33 mouse cellular contexts compared by ENCODE assay signal in the genomic region with DNA sequence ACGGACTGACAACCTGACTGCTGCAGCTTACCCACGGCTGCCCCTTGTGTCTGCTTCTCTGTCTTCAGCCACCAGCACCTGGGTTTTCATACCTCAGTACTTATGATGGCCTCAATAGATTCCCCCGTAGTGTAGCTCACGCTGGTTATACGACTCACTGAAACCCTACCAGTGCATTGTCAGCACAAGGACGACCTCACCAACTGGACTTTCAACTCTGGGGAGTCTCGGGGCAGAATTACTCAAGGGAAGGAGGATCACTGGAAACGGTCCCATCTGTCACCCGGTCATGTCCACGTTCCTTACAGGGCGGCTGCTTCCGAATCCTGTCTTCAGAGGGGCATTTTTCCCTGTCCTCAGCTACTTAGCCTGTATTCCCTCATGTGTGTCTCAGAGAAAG. TPM values are rescaled to one million over a fixed set of nuclear protein-coding genes. Genes with fewer than 3 reads are reported as not detected.
A peak's percentile ranks its signal among the peaks of the same experiment; 100 is the strongest.
DNase-seq lines count a peak whose midpoint lies in the region; ATAC-seq and TF ChIP-seq lines count a peak whose summit lies in the region.
"Had no signal": no experiment of that assay in that cellular context is flagged by ENCODE, and none has a peak within 500 bp of the region (broad histone marks: within the 10 kb centered on the region; RNA-seq: fewer than 3 reads in every experiment).

No protein-coding gene starts in this region.

- peak; percentile 94 for DNase-seq in kidney, adult 2 months
- peak; percentile 94 for DNase-seq in kidney, adult 9 months
- DNase-seq in limb, embryonic 10.5 days (ENCODE audit: low spot score) = no peak
- no peak for DNase-seq in cerebellum, postnatal 10 days
- DNase-seq: adrenal gland, postnatal 14 days; cerebellum, adult 11-12 months; cerebellum, adult 9-11 months; gastrocnemius, postnatal 25 days; heart, adult 11 months; heart, postnatal 36 days; layer of hippocampus, adult 9-11 months; liver, embryonic 13.5 days; lung, adult 2 months; lung, postnatal 10 days; retina, postnatal 1 day; right cerebral cortex, postnatal 25 days; spleen, adult 18-20 months; thymus, postnatal 25 days had no signal

- no peaks in the 10 kb centered on the region; the same call in 1 of the 2 replicates for H3K36me3 ChIP-seq in kidney, adult 2 months (ENCODE audit: control insufficient read depth, insufficient read depth, low read length)
- peaks cover 24% of the 10 kb centered on the region for H3K36me3 ChIP-seq in kidney, embryonic 16.5 days (ENCODE audit: insufficient read depth, low read length)
- H3K36me3 ChIP-seq in intestine, embryonic 15.5 days = peaks cover 23% of the 10 kb centered on the region
- peaks cover 64% of the 10 kb centered on the region for H3K36me3 ChIP-seq in small intestine, adult 2 months (ENCODE audit: control insufficient read depth, insufficient read depth, low read length)
- peaks cover 84% of the 10 kb centered on the region for H3K36me3 ChIP-seq in limb, embryonic 10.5 days

- no peak overlapping the region for H3K9ac ChIP-seq in kidney, embryonic 16.5 days (replicated peaks; ENCODE audit: low read length)
- H3K9ac ChIP-seq in intestine, embryonic 15.5 days = no peak overlapping the region
- H3K9ac ChIP-seq: embryonic facial prominence, embryonic 13.5 days; forebrain, embryonic 15.5 days; hindbrain, embryonic 12.5 days; limb, embryonic 12.5 days; liver, embryonic 13.5 days; midbrain, embryonic 15.5 days; neural tube, embryonic 15.5 days had no signal

- ATAC-seq in kidney, embryonic 16.5 days (ENCODE audit: low FRiP score, low TSS enrichment) = no peak
- ATAC-seq in intestine, embryonic 15.5 days = peak; percentile 16; the same call in 1 of the 2 replicates
- ATAC-seq: forebrain, embryonic 15.5 days; hindbrain, postnatal 0 days; midbrain, embryonic 15.5 days; Patski had no signal

- no peaks in the 10 kb centered on the region for H3K9me3 ChIP-seq in kidney, embryonic 16.5 days (ENCODE audit: low read length)
- no peaks in the 10 kb centered on the region for H3K9me3 ChIP-seq in intestine, embryonic 15.5 days
- H3K9me3 ChIP-seq in limb, embryonic 10.5 days (replicated peaks) = no peaks in the 10 kb centered on the region
- H3K9me3 ChIP-seq: embryonic facial prominence, embryonic 13.5 days; forebrain, embryonic 10.5 days; forebrain, embryonic 15.5 days; hindbrain, embryonic 12.5 days; limb, embryonic 12.5 days; liver, embryonic 13.5 days; midbrain, embryonic 10.5 days; midbrain, embryonic 15.5 days; neural tube, embryonic 15.5 days had no signal

- 49% methylated on average over 12 of the region's 12 CpGs for WGBS in kidney, adult 2 months
- WGBS in kidney, embryonic 16.5 days = 75% methylated on average over 12 of the region's 12 CpGs
- 70% methylated on average over 12 of the region's 12 CpGs for WGBS in intestine, embryonic 15.5 days
- 57% methylated on average over 12 of the region's 12 CpGs for WGBS in small intestine, adult 2 months
- 92% methylated on average over 12 of the region's 12 CpGs for WGBS in limb, embryonic 10.5 days

- no peak for TF ChIP-seq CTCF in kidney, adult 2 months (conservative IDR thresholded peaks at IDR 0.05; ENCODE audit: insufficient read depth, insufficient read length, low read depth, low read length)
- no peak for TF ChIP-seq CTCF in small intestine, adult 2 months (IDR thresholded peaks at IDR 0.05; ENCODE audit: extremely low read depth, insufficient read length, insufficient replicate concordance, low read depth, low read length)

- H3K27me3 ChIP-seq in kidney, adult 2 months (replicated peaks; ENCODE audit: control insufficient read depth, insufficient read depth, low read length) = no peaks in the 10 kb centered on the region
- no peaks in the 10 kb centered on the region for H3K27me3 ChIP-seq in kidney, embryonic 16.5 days (ENCODE audit: insufficient read depth, low read length)
- H3K27me3 ChIP-seq in intestine, embryonic 15.5 days (replicated peaks) = no peaks in the 10 kb centered on the region
- no peaks in the 10 kb centered on the region for H3K27me3 ChIP-seq in small intestine, adult 2 months (ENCODE audit: control insufficient read depth, insufficient read depth, low read length)
- H3K27me3 ChIP-seq in limb, embryonic 10.5 days (ENCODE audit: low read depth, poor library complexity, severe bottlenecking) = no peaks in the 10 kb centered on the region
- H3K27me3 ChIP-seq: embryonic facial prominence, embryonic 13.5 days; forebrain, embryonic 15.5 days; hindbrain, embryonic 12.5 days; limb, embryonic 12.5 days; liver, embryonic 13.5 days; midbrain, embryonic 15.5 days; neural tube, embryonic 15.5 days; Patski had no signal

- no peak for TF ChIP-seq POLR2A in kidney, adult 2 months (IDR thresholded peaks at IDR 0.05; ENCODE audit: low read depth, low read length)
- TF ChIP-seq POLR2A in small intestine, adult 2 months (IDR thresholded peaks at IDR 0.05; ENCODE audit: low read depth, low read length) = no peak

- no peak overlapping the region for H3K4me2 ChIP-seq in kidney, embryonic 16.5 days (replicated peaks; ENCODE audit: low read depth, low read length)
- no peak overlapping the region for H3K4me2 ChIP-seq in intestine, embryonic 15.5 days (replicated peaks)
- H3K4me2 ChIP-seq: embryonic facial prominence, embryonic 13.5 days; forebrain, embryonic 15.5 days; heart, embryonic 11.5 days; hindbrain, embryonic 12.5 days; limb, embryonic 12.5 days; liver, embryonic 13.5 days; midbrain, embryonic 15.5 days; neural tube, embryonic 15.5 days had no signal

- no peak overlapping the region for H3K4me3 ChIP-seq in kidney, adult 2 months (ENCODE audit: insufficient read depth, low read depth, low read length)
- H3K4me3 ChIP-seq in kidney, embryonic 16.5 days (ENCODE audit: low read length) = no peak overlapping the region
- H3K4me3 ChIP-seq in intestine, embryonic 15.5 days (replicated peaks) = no peak overlapping the region
- peak overlapping the region; percentile 50 for H3K4me3 ChIP-seq in small intestine, adult 2 months (ENCODE audit: low read depth, low read length)
- no peak overlapping the region for H3K4me3 ChIP-seq in limb, embryonic 10.5 days
- H3K4me3 ChIP-seq: embryonic facial prominence, embryonic 13.5 days; forebrain, embryonic 10.5 days; forebrain, embryonic 15.5 days; hindbrain, embryonic 12.5 days; limb, embryonic 12.5 days; liver, embryonic 13.5 days; midbrain, embryonic 10.5 days; midbrain, embryonic 15.5 days; neural tube, embryonic 15.5 days had no signal

- peaks cover 34% of the 10 kb centered on the region; the same call in 1 of the 2 replicates for H3K4me1 ChIP-seq in kidney, adult 2 months (ENCODE audit: control insufficient read depth, insufficient read depth, low read length)
- H3K4me1 ChIP-seq in kidney, embryonic 16.5 days (ENCODE audit: insufficient read depth, low read length) = peaks cover 16% of the 10 kb centered on the region
- peaks cover 12% of the 10 kb centered on the region for H3K4me1 ChIP-seq in intestine, embryonic 15.5 days (replicated peaks)
- peaks cover 30% of the 10 kb centered on the region for H3K4me1 ChIP-seq in small intestine, adult 2 months (ENCODE audit: control insufficient read depth, insufficient read depth, insufficient read length, low read length)
- H3K4me1 ChIP-seq in limb, embryonic 10.5 days = no peaks in the 10 kb centered on the region
- H3K4me1 ChIP-seq: embryonic facial prominence, embryonic 13.5 days; forebrain, embryonic 10.5 days; forebrain, embryonic 15.5 days; limb, embryonic 12.5 days; midbrain, embryonic 10.5 days; midbrain, embryonic 15.5 days; neural tube, embryonic 15.5 days had no signal

- peak overlapping the region; percentile 94 for H3K27ac ChIP-seq in kidney, adult 2 months (ENCODE audit: insufficient read depth, low read depth, low read length)
- H3K27ac ChIP-seq in kidney, embryonic 16.5 days (ENCODE audit: low read length) = no peak overlapping the region
- H3K27ac ChIP-seq in intestine, embryonic 15.5 days = no peak overlapping the region
- H3K27ac ChIP-seq in small intestine, adult 2 months (ENCODE audit: insufficient read depth, low read depth, low read length) = peak overlapping the region; percentile 76
- H3K27ac ChIP-seq in limb, embryonic 10.5 days = no peak overlapping the region
- H3K27ac ChIP-seq: embryonic facial prominence, embryonic 13.5 days; forebrain, embryonic 10.5 days; forebrain, embryonic 15.5 days; hindbrain, embryonic 12.5 days; hindbrain, postnatal 0 days; limb, embryonic 12.5 days; liver, embryonic 13.5 days; macrophage; midbrain, embryonic 10.5 days; midbrain, embryonic 15.5 days; neural tube, embryonic 15.5 days had no signal

RNA-seq across cellular contexts. Expression of a gene that starts 11.8 kb away (rescaled TPM):
- 250 and 253 TPM in 2 replicates for polyA plus RNA-seq in kidney, adult 2 months (2012; rRNA removed)
- polyA plus RNA-seq in kidney, embryonic 16.5 days (2015; fragmentation: Nextera tagmentation; extraction: Ambion mirVana) = 166 and 167 TPM in 2 replicates
- 182 and 206 TPM in 2 replicates for polyA plus RNA-seq in intestine, embryonic 15.5 days (2015; fragmentation: Nextera tagmentation; extraction: Ambion mirVana)
- polyA plus RNA-seq in small intestine, adult 2 months (2012; rRNA removed) = 92.4 and 477 TPM in 2 replicates
- polyA plus RNA-seq in limb, embryonic 10.5 days (2016; fragmentation: Nextera tagmentation; extraction: Ambion mirVana) = 138 and 152 TPM in 2 replicates

Comparison
In these comparisons a context has a peak if more than half of its experiments do, and no peak if none do; other contexts are left out.
1. H3K27ac ChIP-seq: peak in kidney, adult 2 months (single experiment) and small intestine, adult 2 months (single experiment); none in kidney, embryonic 16.5 days (single experiment), intestine, embryonic 15.5 days (single experiment) and limb, embryonic 10.5 days (single experiment).
2. DNase-seq: peak in kidney, adult 2 months (single experiment) and kidney, adult 9 months (single experiment); none in limb, embryonic 10.5 days (single experiment) and cerebellum, postnatal 10 days (0 of 2).